Mouse (Mus musculus) megakaryocyte, embryonic 14.5 days (primary cell): ENCODE data around the gene Zfp119a. TPM values are rescaled to one million over a fixed set of nuclear protein-coding genes. Genes with fewer than 3 reads are reported as not detected.
"Not testable (repeated sequence)": the region's sequence is repeated elsewhere in the genome, so short reads cannot be mapped to it uniquely, and the experiment has no call there.

Experiments used
- H3K27me3 ChIP-seq: replicated peaks from 2 replicates; pipeline ENCODE3; 2012; ENCODE audit warnings: inconsistent platforms
- H3K36me3 ChIP-seq: replicated peaks from 2 replicates; pipeline ENCODE3; 2012; ENCODE audit warnings: low read length, inconsistent platforms, mixed read lengths
- H3K4me1 ChIP-seq: 2 replicates; pipeline ENCODE4 v1.6.1; 2012; ENCODE audit warnings: inconsistent platforms
- H3K4me3 ChIP-seq: replicated peaks from 2 replicates; pipeline ENCODE3; 2012; ENCODE audit warnings: moderate library complexity, mild to moderate bottlenecking, inconsistent platforms
- H3K9me3 ChIP-seq: 2 replicates; pipeline ENCODE4 v1.6.1; 2012; ENCODE audit warnings: inconsistent platforms
- FLI1 ChIP-seq: IDR thresholded peaks from 2 replicates; pipeline ENCODE4 v1.6.1; 2012; ENCODE audit warnings: low read length, inconsistent platforms, mixed read lengths
- GATA1 ChIP-seq: IDR thresholded peaks from 3 replicates; pipeline ENCODE4 v1.6.1; 2012; ENCODE audit warnings: mixed read lengths, low read length, inconsistent platforms, borderline replicate concordance
- polyA plus RNA-seq: library from polyadenylated mRNA; stranded (reverse); fragments of >175 nt; gene quantifications from 2 replicates; pipeline ENCODE4 v1.2.3, GENCODE M21; 2012; ENCODE audit warnings: low replicate concordance; ENCODE audit not compliant: insufficient read depth

Zfp119a gene
- 0.16 TPM in 1 of 2 replicates, not detected in the other for polyA plus RNA-seq

GRCm38 (mm10) chr17:55878636-55879369 lies at the start of gene Zfp119a:
Gene Zfp119a (minus strand): TSS chr17:55878930.
- H3K27me3 ChIP-seq, H3K9me3 ChIP-seq, H3K36me3 ChIP-seq: not testable (repeated sequence)
- H3K4me1 ChIP-seq = peaks cover 19% of the 10 kb centered on the region
- H3K4me3 ChIP-seq = peak within 1 kb of the TSS; percentile 93

GRCm38 (mm10) chr17:55906669-55907068 lies 27.9 kb upstream of the Zfp119a start:
- no peak for TF ChIP-seq FLI1
- no peak for TF ChIP-seq GATA1
- Histone ChIP-seq H3K9me3 (peaks cover 3% of the 10 kb centered on the region; the same call in 1 of the 2 replicates), H3K36me3 (no peaks in the 10 kb centered on the region), H3K4me1 (peaks cover 29% of the 10 kb centered on the region), H3K4me3 (no peak overlapping the region), H3K27me3 (no peaks in the 10 kb centered on the region)

GRCm38 (mm10) chr17:55904131-55904530 lies 25.4 kb upstream of the Zfp119a start:
- peaks cover 29% of the 10 kb centered on the region for H3K4me1 ChIP-seq
- peak overlapping the region; percentile 56 for H3K4me3 ChIP-seq
- peaks cover under 1% of the 10 kb centered on the region for H3K36me3 ChIP-seq
- TF ChIP-seq FLI1 (no peak), GATA1 (no peak)
- peaks cover 4% of the 10 kb centered on the region; the same call in 1 of the 2 replicates for H3K9me3 ChIP-seq
- H3K27me3 ChIP-seq = no peaks in the 10 kb centered on the region

- peaks cover 29% of the 10 kb centered on the region for H3K4me1 ChIP-seq
- no peaks in the 10 kb centered on the region for H3K27me3 ChIP-seq
- TF ChIP-seq FLI1 (no peak), GATA1 (no peak)
- peaks cover 3% of the 10 kb centered on the region for H3K36me3 ChIP-seq
- H3K4me3 ChIP-seq = no peak overlapping the region
- peaks cover 7% of the 10 kb centered on the region; the same call in 1 of the 2 replicates for H3K9me3 ChIP-seq
Observed at GRCm38 (mm10) chr17:55903687-55904086, 25.0 kb upstream of the Zfp119a start.

- H3K9me3 ChIP-seq = peaks cover 12% of the 10 kb centered on the region; the same call in 1 of the 2 replicates
- H3K4me3 ChIP-seq = no peak overlapping the region
- TF ChIP-seq FLI1 = no peak
- TF ChIP-seq GATA1 = no peak
- H3K27me3 ChIP-seq = no peaks in the 10 kb centered on the region
- peaks cover 29% of the 10 kb centered on the region for H3K4me1 ChIP-seq
- peaks cover 8% of the 10 kb centered on the region for H3K36me3 ChIP-seq
Observed at GRCm38 (mm10) chr17:55903087-55903486, 24.4 kb upstream of the Zfp119a start.

GRCm38 (mm10) chr17:55892406-55892955 lies 13.8 kb upstream of the Zfp119a start:
- H3K4me3 ChIP-seq = peak overlapping the region; percentile 89
- peaks cover 18% of the 10 kb centered on the region for H3K4me1 ChIP-seq
- H3K9me3 ChIP-seq, H3K27me3 ChIP-seq: not testable (repeated sequence)
- peaks cover 30% of the 10 kb centered on the region for H3K36me3 ChIP-seq

- no peak overlapping the region for H3K4me3 ChIP-seq
- peaks cover 4% of the 10 kb centered on the region for H3K27me3 ChIP-seq
- H3K36me3 ChIP-seq = no peaks in the 10 kb centered on the region
- no peaks in the 10 kb centered on the region for H3K9me3 ChIP-seq
- peaks cover 5% of the 10 kb centered on the region for H3K4me1 ChIP-seq
- no peak for TF ChIP-seq GATA1
- no peak for TF ChIP-seq FLI1
Observed at GRCm38 (mm10) chr17:55884912-55885311, 6.2 kb upstream of the Zfp119a start.

- Histone ChIP-seq H3K36me3 (no peaks in the 10 kb centered on the region), H3K9me3 (no peaks in the 10 kb centered on the region), H3K4me1 (peaks cover 9% of the 10 kb centered on the region), H3K27me3 (peaks cover 4% of the 10 kb centered on the region), H3K4me3 (peak overlapping the region; percentile 59)
- TF ChIP-seq FLI1 (no peak), GATA1 (no peak)
Observed at GRCm38 (mm10) chr17:55883631-55884030, 4.9 kb upstream of the Zfp119a start.

- peak overlapping the region; percentile 90 for H3K4me3 ChIP-seq
- not testable (repeated sequence) for H3K9me3 ChIP-seq, H3K27me3 ChIP-seq, H3K36me3 ChIP-seq
- peaks cover 18% of the 10 kb centered on the region for H3K4me1 ChIP-seq
Observed at GRCm38 (mm10) chr17:55878282-55878635, 471 bp downstream of the Zfp119a start.

- Histone ChIP-seq H3K9me3 (no peaks in the 10 kb centered on the region), H3K36me3 (peaks cover 4% of the 10 kb centered on the region), H3K4me3 (peak overlapping the region; percentile 21), H3K27me3 (no peaks in the 10 kb centered on the region), H3K4me1 (peaks cover 18% of the 10 kb centered on the region)
- TF ChIP-seq GATA1 = no peak
- no peak for TF ChIP-seq FLI1
Observed at GRCm38 (mm10) chr17:55877184-55877583, 1.5 kb downstream of the Zfp119a start.
